Mouse (Mus musculus) lung, postnatal 0 days (tissue): ENCODE results near the gene Slc9b1. TPM values are rescaled to one million over a fixed set of nuclear protein-coding genes. Genes with fewer than 3 reads are reported as not detected.

Source experiments
- ATAC-seq: fragments of 200-750 bp; cut with Nextera tagmentation; 2 replicates; pipeline ENCODE4 v1.8.0; 2017; ENCODE audit warnings: moderate library complexity
- DNase-seq: peaks from one replicate; pipeline ENCODE4 v3.0.0-alpha.2; 2016; ENCODE audit warnings: low spot score
- H3K27ac ChIP-seq: fragments of 300-500 bp; sonication (generic); 2 replicates; pipeline ENCODE4 v1.5.1; 2014; ENCODE audit warnings: antibody characterized with exemption, mild to moderate bottlenecking, low read length, mixed read lengths
- H3K27me3 ChIP-seq: fragments of 300-500 bp; sonication (generic); replicated peaks from 2 replicates; pipeline ENCODE4 v1.6.1; 2014; ENCODE audit warnings: low read length, mixed read lengths; ENCODE audit not compliant: insufficient read depth
- H3K36me3 ChIP-seq: fragments of 300-500 bp; sonication (generic); 2 replicates; pipeline ENCODE4 v1.6.1; 2014; ENCODE audit warnings: low read length, mixed read lengths; ENCODE audit not compliant: insufficient read depth
- H3K4me1 ChIP-seq: fragments of 300-500 bp; sonication (generic); 2 replicates; pipeline ENCODE4 v1.6.1; 2014; ENCODE audit warnings: antibody characterized with exemption, low read depth, low read length, mixed read lengths; ENCODE audit not compliant: insufficient read depth
- H3K4me2 ChIP-seq: fragments of 300-500 bp; sonication (generic); replicated peaks from 2 replicates; pipeline ENCODE4 v1.6.1; 2014; ENCODE audit warnings: low read depth, mild to moderate bottlenecking, low read length, moderate library complexity, mixed read lengths
- H3K4me3 ChIP-seq: fragments of 300-500 bp; sonication (generic); 2 replicates; pipeline ENCODE4 v1.5.1; 2014; ENCODE audit warnings: low read depth, low read length
- H3K9ac ChIP-seq: fragments of 300-500 bp; sonication (generic); replicated peaks from 2 replicates; pipeline ENCODE4 v1.6.1; 2014; ENCODE audit warnings: low read depth, mild to moderate bottlenecking
- H3K9me3 ChIP-seq: fragments of 300-500 bp; sonication (generic); 2 replicates; pipeline ENCODE4 v1.6.1; 2016; ENCODE audit warnings: low read length, mixed read lengths
- CTCF ChIP-seq: IDR thresholded peaks from 2 replicates; pipeline ENCODE4 v1.5.1; 2016; ENCODE audit warnings: antibody characterized with exemption, mild to moderate bottlenecking
- EP300 ChIP-seq: IDR thresholded peaks from 2 replicates; pipeline ENCODE4 v1.6.1; 2016; ENCODE audit warnings: antibody characterized with exemption, mild to moderate bottlenecking, control low read depth
- WGBS: fragments of 180-500 bp; shearing (Covaris S2); extraction: QIAGEN DNeasy Blood & Tissue Kit; methylation state at CpG from one replicate; pipeline ENCODE4 v1.1.7; 2014; 5-methylcytosine and 5-hydroxymethylcytosine counted together
- polyA plus RNA-seq: library from polyadenylated mRNA; unstranded; fragments of >200 nt; fragmentation: Nextera tagmentation; extraction: Ambion mirVana; gene quantifications from 2 replicates; pipeline ENCODE4 v1.2.1, GENCODE M21; 2015

The Slc9b1 gene
- polyA plus RNA-seq, 1 experiment from 2014 or later, result 0.31 TPM

GRCm38 (mm10) chr3:135327176-135327575 lies 20.7 kb upstream of the Slc9b1 start:
- no peak for TF ChIP-seq CTCF
- TF ChIP-seq EP300, result no peak
- Histone ChIP-seq H3K9me3 (no peaks in the 10 kb centered on the region), H3K27me3 (no peaks in the 10 kb centered on the region), H3K27ac (no peak overlapping the region), H3K4me2 (no peak overlapping the region), H3K4me3 (no peak overlapping the region), H3K36me3 (no peaks in the 10 kb centered on the region), H3K9ac (no peak overlapping the region), H3K4me1 (no peaks in the 10 kb centered on the region)
- ATAC-seq (no peak), DNase-seq (no peak)
- WGBS, result 54% methylated on average over 6 of the region's 6 CpGs

- Histone ChIP-seq H3K36me3 (no peaks in the 10 kb centered on the region), H3K9ac (no peak overlapping the region), H3K4me2 (no peak overlapping the region), H3K27ac (no peak overlapping the region), H3K27me3 (no peaks in the 10 kb centered on the region), H3K9me3 (no peaks in the 10 kb centered on the region), H3K4me1 (no peaks in the 10 kb centered on the region), H3K4me3 (no peak overlapping the region)
- no peak for TF ChIP-seq EP300
- TF ChIP-seq CTCF, result peak; percentile 52
- WGBS, result 59% methylated on average over 2 of the region's 2 CpGs
- ATAC-seq (no peak), DNase-seq (no peak)
Observed at GRCm38 (mm10) chr3:135327601-135328000, 20.2 kb upstream of the Slc9b1 start.

GRCm38 (mm10) chr3:135328560-135328959 lies 19.3 kb upstream of the Slc9b1 start:
- no peaks in the 10 kb centered on the region for H3K4me1 ChIP-seq
- H3K27ac ChIP-seq, result no peak overlapping the region
- ATAC-seq (no peak), DNase-seq (peak; percentile 56)
- H3K9ac ChIP-seq, result no peak overlapping the region
- no peaks in the 10 kb centered on the region for H3K36me3 ChIP-seq
- no peak overlapping the region for H3K4me2 ChIP-seq
- TF ChIP-seq CTCF, result peak; percentile 73
- no peak for TF ChIP-seq EP300
- H3K9me3 ChIP-seq, result no peaks in the 10 kb centered on the region
- no peaks in the 10 kb centered on the region for H3K27me3 ChIP-seq
- 51% methylated on average over 3 of the region's 3 CpGs for WGBS
- H3K4me3 ChIP-seq, result no peak overlapping the region

- Histone ChIP-seq H3K9ac (no peak overlapping the region), H3K4me2 (no peak overlapping the region), H3K27ac (no peak overlapping the region), H3K27me3 (no peaks in the 10 kb centered on the region), H3K36me3 (no peaks in the 10 kb centered on the region), H3K4me3 (no peak overlapping the region), H3K4me1 (no peaks in the 10 kb centered on the region), H3K9me3 (no peaks in the 10 kb centered on the region)
- no peak for ATAC-seq
- DNase-seq, result no peak
- no peak for TF ChIP-seq CTCF
- TF ChIP-seq EP300, result no peak
Observed at GRCm38 (mm10) chr3:135332691-135333090, 15.1 kb upstream of the Slc9b1 start.

- 29% methylated on average over 4 of the region's 4 CpGs for WGBS
- Histone ChIP-seq H3K36me3 (no peaks in the 10 kb centered on the region), H3K9me3 (no peaks in the 10 kb centered on the region), H3K27ac (no peak overlapping the region), H3K27me3 (no peaks in the 10 kb centered on the region), H3K9ac (no peak overlapping the region), H3K4me2 (no peak overlapping the region), H3K4me1 (no peaks in the 10 kb centered on the region), H3K4me3 (no peak overlapping the region)
- TF ChIP-seq CTCF (no peak), EP300 (no peak)
- no peak for DNase-seq
- ATAC-seq, result no peak
Observed at GRCm38 (mm10) chr3:135333763-135334162, 14.1 kb upstream of the Slc9b1 start.

- Histone ChIP-seq H3K4me1 (no peaks in the 10 kb centered on the region), H3K27ac (no peak overlapping the region), H3K4me3 (no peak overlapping the region), H3K4me2 (no peak overlapping the region), H3K9ac (no peak overlapping the region), H3K36me3 (no peaks in the 10 kb centered on the region), H3K9me3 (no peaks in the 10 kb centered on the region), H3K27me3 (no peaks in the 10 kb centered on the region)
- no peak for DNase-seq
- TF ChIP-seq CTCF, result no peak
- TF ChIP-seq EP300, result no peak
- ATAC-seq, result no peak
Observed at GRCm38 (mm10) chr3:135349022-135349421, 1.2 kb downstream of the Slc9b1 start.

- no peaks in the 10 kb centered on the region for H3K27me3 ChIP-seq
- no peaks in the 10 kb centered on the region for H3K4me1 ChIP-seq
- no peak overlapping the region for H3K4me2 ChIP-seq
- H3K4me3 ChIP-seq, result no peak overlapping the region
- H3K27ac ChIP-seq, result no peak overlapping the region
- H3K9ac ChIP-seq, result no peak overlapping the region
- TF ChIP-seq EP300 (no peak), CTCF (no peak)
- ATAC-seq, result no peak
- no peaks in the 10 kb centered on the region for H3K9me3 ChIP-seq
- 86% methylated on average over 3 of the region's 3 CpGs for WGBS
- no peaks in the 10 kb centered on the region for H3K36me3 ChIP-seq
- no peak for DNase-seq
Observed at GRCm38 (mm10) chr3:135351857-135352256, 4.0 kb downstream of the Slc9b1 start.
